Mouse (Mus musculus) lung, adult 2 months (tissue): Measurements from ENCODE around the gene Acvrl1.

Source experiments
- CTCF ChIP-seq: fragments of 200-500 bp; IDR thresholded peaks from 2 replicates; pipeline ENCODE4 v1.5.1; 2011; ENCODE audit warnings: mild to moderate bottlenecking, low read length, control low read depth; ENCODE audit not compliant: insufficient read depth
- POLR2A ChIP-seq: fragments of 200-500 bp; IDR thresholded peaks from 2 replicates; pipeline ENCODE4 v1.6.1; 2011; ENCODE audit warnings: low read depth, mild to moderate bottlenecking, control low read depth, low read length, borderline replicate concordance; ENCODE audit errors: extremely low read depth

DNA sequence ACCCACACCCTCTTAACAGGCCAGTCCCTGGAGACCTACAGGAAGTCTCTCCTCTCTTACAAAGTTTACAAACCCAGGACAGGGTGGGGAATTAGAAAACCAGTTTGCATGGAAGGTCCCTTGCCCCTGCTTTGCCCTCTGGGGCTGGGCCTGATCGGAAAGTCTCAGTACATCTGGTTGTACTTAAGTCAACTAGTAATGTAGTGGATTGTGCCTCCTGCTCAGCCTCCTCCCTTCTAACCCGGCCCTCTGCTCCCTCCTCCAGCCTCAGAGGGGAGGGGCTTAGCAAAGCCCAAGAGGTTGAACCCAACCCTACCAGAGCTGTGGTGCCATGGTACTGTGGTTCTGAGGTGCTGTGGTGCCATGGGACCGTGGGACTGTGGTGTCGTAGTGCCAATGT lies 46.1 kb upstream of the Acvrl1 start:
- no peak for TF ChIP-seq POLR2A
- no peak for TF ChIP-seq CTCF
